Mouse (Mus musculus) embryo, embryonic 11 days (tissue): Measurements from ENCODE around the gene P2ry10b.

Experiments
- DNase-seq: peaks from one replicate; pipeline ENCODE4 v3.0.0-alpha.2; 2015

The P2ry10b gene

DNA sequence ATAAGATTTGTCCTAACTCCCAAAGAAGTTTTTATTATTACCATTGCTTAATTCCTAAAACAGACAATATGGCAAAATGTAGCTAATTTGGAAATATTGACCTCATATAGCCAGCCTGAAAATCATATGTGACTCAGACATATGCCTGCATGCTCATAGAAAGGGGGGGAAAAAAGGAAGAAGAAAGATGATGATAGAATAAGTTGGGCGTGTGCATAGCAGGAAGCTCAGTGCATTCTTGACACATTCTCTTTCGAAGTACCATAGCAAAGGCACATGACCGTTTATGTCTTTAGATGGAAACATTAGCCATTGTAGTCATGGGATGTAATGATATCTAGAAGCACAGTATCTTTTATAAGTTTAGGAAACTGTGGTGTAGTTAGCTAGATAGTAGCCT, at the start of gene P2ry10b:
Gene P2ry10b (plus strand): TSS at position 247 of the 400 bp plus-strand sequence.
- no peak for DNase-seq

DNA sequence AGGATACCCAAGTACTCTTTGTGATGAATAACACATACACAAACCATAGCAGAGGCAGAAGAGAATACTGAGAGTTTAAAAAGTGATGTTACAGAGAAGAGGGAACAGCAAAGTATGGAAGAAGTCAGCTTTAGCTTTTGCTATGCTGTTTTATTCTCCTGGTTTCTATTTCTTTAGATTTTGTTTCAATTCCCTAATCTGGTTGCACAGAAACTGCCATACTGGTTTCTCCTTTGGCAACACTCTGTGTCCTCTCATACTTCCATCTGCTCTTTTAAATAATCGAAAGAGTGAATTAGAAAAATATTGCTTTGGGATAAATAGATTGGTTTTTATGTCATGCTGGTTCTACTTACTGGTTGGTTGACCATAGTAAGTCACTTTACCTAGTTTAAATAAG, 32.4 kb upstream of the P2ry10b start:
- DNase-seq, result no peak

- no peak for DNase-seq
Measured at GRCm38 (mm10) chrX:107116987-107117386, 31.7 kb upstream of the P2ry10b start.

- DNase-seq, result no peak
Measured at GRCm38 (mm10) chrX:107143184-107143583, 5.5 kb upstream of the P2ry10b start.

DNA sequence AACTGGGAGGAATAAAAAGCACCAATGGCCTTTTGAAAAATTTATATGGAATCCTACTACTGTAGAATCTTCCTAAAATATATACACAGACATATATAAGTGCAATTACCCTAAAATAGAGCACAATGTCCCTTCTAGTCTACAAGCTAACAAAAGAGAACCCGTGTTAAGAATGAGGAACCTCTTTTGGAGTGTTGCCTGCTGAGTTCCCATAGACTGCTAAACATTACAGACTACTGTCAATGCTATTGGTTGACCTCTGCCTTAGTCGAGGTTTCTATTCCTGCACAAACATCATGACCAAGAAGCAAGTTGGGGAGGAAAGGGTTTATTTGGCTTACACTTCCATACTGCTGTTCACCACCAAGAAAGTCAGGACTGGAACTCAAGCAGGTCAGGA, 4.8 kb upstream of the P2ry10b start:
- no peak for DNase-seq

DNA sequence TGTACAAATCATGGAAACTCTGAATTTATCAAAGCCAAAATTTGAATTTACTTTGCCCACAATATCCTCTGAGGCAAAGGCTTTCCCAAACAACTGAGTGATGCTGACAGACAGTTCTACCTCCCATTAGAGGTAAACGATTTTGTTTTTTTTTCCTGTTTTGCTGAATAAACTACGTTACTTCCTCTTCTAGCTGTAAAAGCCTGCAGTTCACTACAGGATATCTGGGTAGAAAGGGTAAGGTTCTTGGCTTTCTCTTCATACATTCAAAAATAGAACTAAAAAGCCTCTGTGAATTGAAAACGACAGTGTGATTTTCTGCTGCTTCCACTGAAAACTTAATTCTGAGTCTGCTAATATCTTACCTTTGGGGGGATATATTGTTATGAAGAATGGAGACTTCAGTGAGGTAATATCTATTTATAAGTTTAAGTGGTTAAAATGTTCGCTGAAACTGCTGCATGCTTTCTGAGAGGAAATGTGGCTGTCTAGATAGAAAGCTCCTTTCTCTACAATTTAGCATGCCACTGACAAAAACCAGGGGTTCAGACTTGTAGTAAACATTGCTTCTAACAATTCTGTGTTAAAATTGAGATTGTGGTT, 765 bp downstream of the P2ry10b start:
- peak; percentile 6 for DNase-seq

DNA sequence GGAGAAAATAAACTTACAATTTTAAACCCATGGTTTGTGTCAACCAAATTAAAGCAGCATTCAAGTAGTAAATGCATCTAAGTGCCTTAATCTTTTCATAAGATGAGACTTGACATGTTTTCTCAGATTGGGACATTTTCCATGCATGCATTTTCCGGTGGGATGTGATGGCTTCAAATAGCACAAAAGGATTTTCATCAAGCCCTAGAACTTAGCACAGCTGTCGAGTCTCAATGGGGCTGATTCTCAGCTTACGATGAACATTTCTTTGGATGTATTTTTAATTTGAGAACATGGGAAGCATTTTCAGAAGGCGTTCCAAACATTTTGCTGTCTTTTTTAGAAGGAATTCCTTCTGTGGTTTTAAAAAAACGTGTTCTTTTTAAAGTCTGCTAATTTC, 1.3 kb downstream of the P2ry10b start:
- peak; percentile 1 for DNase-seq

DNA sequence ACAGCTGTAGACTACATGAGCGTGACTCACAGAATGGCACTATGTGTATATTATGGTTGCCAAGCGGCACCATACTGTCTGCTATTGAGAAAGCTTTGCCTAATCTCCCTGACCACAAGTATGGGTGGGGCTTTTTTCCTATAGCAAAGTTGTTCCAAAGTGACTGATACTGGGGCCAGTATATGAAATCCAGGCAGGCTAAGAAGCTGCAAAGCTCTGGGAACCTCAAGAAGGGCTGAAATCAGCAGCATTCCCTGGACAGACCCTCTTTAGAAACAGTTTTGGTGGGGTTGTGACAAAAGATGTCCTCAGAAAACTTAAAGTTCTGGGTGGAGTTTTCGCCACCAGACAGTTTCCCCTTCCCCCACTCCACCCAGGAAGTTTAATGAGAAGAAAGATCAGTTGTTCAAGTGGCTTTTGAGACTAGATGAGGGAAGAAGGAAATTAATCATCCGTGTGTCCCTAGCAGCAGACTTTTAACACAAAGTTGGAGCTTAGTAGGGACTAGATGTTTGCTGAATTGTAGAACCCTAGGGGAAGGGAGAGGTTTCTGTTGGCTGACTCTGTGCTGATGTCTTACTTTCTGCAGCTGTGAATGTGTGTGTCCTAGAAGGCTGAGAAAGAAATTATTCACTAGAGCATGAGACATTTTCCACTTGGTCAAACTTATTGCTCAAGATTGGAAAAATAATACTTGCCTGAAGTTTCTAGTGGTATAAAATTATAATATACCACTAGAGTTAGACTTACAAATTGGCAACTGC, 2.2 kb downstream of the P2ry10b start:
- DNase-seq, result peak; percentile 7

DNA sequence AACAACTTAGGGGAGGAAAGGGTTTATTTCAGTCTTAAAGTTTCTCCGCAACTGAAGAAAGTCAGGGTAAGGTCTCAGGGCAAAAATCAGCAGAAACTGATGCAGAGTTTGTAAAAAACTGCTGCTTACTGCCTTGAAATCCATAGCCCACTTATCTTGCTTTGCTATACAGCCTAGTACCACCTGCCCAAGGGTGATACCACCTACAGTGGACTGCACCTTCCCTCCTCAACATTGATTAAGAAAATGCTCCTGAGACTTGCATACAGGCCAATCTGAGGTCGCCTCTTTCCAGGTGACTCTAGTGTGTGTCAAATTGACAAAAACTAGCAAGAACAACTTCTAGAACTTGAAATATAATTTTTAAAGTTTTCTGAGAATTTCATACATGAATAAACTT, 7.3 kb downstream of the P2ry10b start:
- DNase-seq, result no peak

GRCm38 (mm10) chrX:107160496-107160895, 11.8 kb downstream of the P2ry10b start:
- no peak for DNase-seq

GRCm38 (mm10) chrX:107168281-107168680, 19.6 kb downstream of the P2ry10b start:
- no peak for DNase-seq

DNA sequence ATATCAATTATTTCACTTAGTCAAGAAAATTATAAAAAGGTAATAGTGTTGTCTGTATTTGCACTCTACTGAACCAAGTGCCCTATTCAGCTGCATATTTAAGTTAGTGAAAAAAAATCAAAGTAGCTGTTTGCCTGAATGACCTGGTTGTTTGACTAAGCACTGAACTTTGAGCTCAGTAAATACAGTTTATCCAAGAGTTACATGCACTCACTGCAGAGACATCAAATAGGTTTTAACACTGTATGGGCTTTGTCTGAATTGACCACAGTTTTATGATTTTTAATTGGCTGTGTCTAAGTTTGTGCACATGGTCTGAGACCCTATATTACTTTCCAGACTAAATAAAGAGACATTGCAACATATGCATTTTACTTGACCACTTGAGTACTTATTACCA, 20.4 kb downstream of the P2ry10b start:
- DNase-seq, result no peak

- no peak for DNase-seq
Measured at GRCm38 (mm10) chrX:107178742-107179141, 30.0 kb downstream of the P2ry10b start.

GRCm38 (mm10) chrX:107217577-107218090, 68.9 kb downstream of the P2ry10b start:
- no peak for DNase-seq
